Mouse (Mus musculus) megakaryocyte-erythroid progenitor cell, adult 5-6 weeks (primary cell): ENCODE measurements around the gene Lect2. TPM values are rescaled to one million over a fixed set of nuclear protein-coding genes. Genes with fewer than 3 reads are reported as not detected.
A peak's percentile ranks its signal among the peaks of the same experiment; 100 is the strongest.

ENCODE experiments used
- ATAC-seq: replicated peaks from 2 replicates; pipeline ENCODE4 v1.8.0; 2016; ENCODE audit warnings: mild to moderate bottlenecking, inconsistent platforms; ENCODE audit not compliant: severe bottlenecking, poor library complexity, low FRiP score, low TSS enrichment
- total RNA-seq, 2 experiments: library from RNA; stranded (forward) in 1 of 2; stranded (reverse) in 1 of 2; fragments of 200-1000, 215-1000 nt in 1 of 2; fragments of >200 nt in 1 of 2; fragmentation: Nextera tagmentation in 1 of 2; gene quantifications; 2 replicates each; pipeline ENCODE4 v1.2.3; 2014 to 2017

Gene Lect2
- total RNA-seq, 2 experiments from 2014 or later = not detected

- no peak for ATAC-seq
These were observed 11.6 kb upstream of the Lect2 start for GRCm38 (mm10) chr13:56559841-56560370.

- no peak for ATAC-seq
These were observed 10.5 kb upstream of the Lect2 start for GRCm38 (mm10) chr13:56558811-56559210.

- ATAC-seq = no peak
These were observed 8.4 kb upstream of the Lect2 start for GRCm38 (mm10) chr13:56556701-56557100.

- ATAC-seq = no peak
These were observed 7.7 kb upstream of the Lect2 start for GRCm38 (mm10) chr13:56555957-56556356.

GRCm38 (mm10) chr13:56554409-56554808, 6.1 kb upstream of the Lect2 start:
- 0 out of 2 replicates have a peak, but pooled peaks have one; percentile 59 for ATAC-seq

- ATAC-seq = no peak
These were observed 5.6 kb upstream of the Lect2 start for GRCm38 (mm10) chr13:56553923-56554322.

GRCm38 (mm10) chr13:56551661-56552060, 3.4 kb upstream of the Lect2 start:
- no peak for ATAC-seq

GRCm38 (mm10) chr13:56550574-56550973, 2.3 kb upstream of the Lect2 start:
- ATAC-seq = no peak

GRCm38 (mm10) chr13:56549364-56549763, 1.1 kb upstream of the Lect2 start:
- no peak for ATAC-seq

- ATAC-seq = no peak
These were observed 3.3 kb downstream of the Lect2 start for GRCm38 (mm10) chr13:56544956-56545355.

- ATAC-seq = no peak
These were observed 4.5 kb downstream of the Lect2 start for GRCm38 (mm10) chr13:56543805-56544204.

- no peak for ATAC-seq
These were observed 8.5 kb downstream of the Lect2 start for GRCm38 (mm10) chr13:56539846-56540245.

- no peak for ATAC-seq
These were observed 11.3 kb downstream of the Lect2 start for GRCm38 (mm10) chr13:56537026-56537425.

GRCm38 (mm10) chr13:56535570-56535969, 12.7 kb downstream of the Lect2 start:
- no peak for ATAC-seq

GRCm38 (mm10) chr13:56534931-56535330, 13.4 kb downstream of the Lect2 start:
- no peak for ATAC-seq

GRCm38 (mm10) chr13:56529685-56530084, 18.6 kb downstream of the Lect2 start:
- ATAC-seq = no peak

- ATAC-seq = no peak
These were observed 19.3 kb downstream of the Lect2 start for GRCm38 (mm10) chr13:56529031-56529430.

GRCm38 (mm10) chr13:56528281-56528680, 20.0 kb downstream of the Lect2 start:
- ATAC-seq = no peak

- no peak for ATAC-seq
These were observed 20.5 kb downstream of the Lect2 start for GRCm38 (mm10) chr13:56527846-56528245.

- ATAC-seq = no peak
These were observed 21.4 kb downstream of the Lect2 start for GRCm38 (mm10) chr13:56526871-56527270.

GRCm38 (mm10) chr13:56522821-56523167, 25.5 kb downstream of the Lect2 start:
- no peak for ATAC-seq
